Mouse (Mus musculus): Measurements from ENCODE around the gene Ccdc126. TPM values are rescaled to one million over a fixed set of nuclear protein-coding genes. Genes with fewer than 3 reads are reported as not detected.

The Ccdc126 gene
- 1 to 10 TPM; 3.2 to 3.6 TPM for total RNA-seq (2023)

DNA sequence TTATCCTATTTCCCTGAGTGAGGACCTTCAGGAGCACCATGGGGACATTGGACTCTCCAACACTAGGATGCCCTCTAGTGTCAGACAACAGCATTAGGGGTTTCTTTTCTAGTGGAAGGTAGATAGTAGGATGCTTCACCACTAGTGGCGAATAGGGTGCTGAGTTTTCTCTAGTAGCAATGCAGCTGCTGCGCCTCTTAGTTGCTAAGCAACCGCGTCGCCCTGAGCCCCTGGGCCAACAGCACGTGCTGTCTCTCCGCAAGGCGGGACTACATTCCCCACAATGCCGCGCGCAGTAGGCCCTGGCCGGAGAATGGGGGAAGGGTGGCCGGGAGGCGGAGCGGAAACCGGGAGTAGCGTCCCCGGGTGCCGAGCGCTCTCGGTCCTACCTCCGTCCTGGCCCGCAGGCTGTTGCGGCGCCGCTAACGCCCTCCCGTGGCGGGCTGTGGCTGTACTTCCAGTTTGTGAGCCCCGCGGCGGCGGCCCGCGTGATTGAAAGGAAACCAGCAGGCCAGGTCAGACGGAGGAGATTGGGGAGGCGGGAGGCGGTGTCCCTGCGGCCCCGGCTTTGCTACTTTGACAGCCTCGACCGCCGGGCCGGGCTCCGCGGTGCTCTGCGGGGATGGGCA lies at the start of gene Ccdc126:
Gene Ccdc126 (plus strand): TSS at position 309 of the 629 bp plus-strand sequence.

DNA sequence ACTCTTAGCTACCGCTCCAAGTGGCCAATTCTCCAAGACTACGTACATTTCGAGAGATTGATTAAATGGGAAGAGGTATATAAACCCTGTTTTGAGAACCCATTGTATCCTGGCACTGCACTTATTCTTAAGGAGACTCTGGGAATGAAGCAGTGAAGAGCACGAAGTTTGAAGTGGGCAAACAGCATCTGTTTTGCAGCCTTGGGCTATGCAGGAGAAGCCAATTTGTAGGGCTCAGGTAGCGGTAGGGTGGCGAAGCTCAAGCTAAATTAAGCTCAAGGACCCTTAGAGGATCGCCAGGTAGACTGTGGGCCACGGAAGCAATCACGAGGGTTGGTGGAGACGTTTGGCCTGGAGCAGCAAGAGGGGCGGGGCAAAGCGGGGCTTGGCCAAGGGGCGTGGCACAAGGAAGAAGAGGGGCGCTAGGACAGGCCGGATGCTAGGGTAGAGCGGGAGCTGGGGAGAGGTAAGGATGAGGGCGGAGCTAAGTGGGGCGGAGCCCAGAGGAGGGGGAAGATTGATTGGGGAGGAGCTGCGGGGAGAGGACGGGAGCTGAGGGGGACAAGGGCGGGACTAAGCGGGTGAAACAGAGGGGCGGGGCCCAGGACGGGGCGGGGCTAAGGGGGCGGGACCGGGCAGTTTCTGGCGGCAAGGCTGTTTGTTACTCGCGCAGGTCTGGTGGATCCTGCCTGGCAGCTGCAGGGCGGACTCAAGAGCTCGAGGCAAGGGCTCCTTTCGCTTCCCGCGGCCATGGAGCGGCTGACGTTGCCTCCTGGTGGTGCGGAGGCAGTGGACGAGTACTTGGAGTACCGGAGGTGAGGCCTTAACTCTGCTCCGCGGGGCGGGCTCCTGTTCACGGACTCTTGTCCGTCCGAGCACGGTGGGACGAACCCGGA lies 48.3 kb downstream of the Ccdc126 start, which contains the start of gene Fam221a:
Gene Fam221a (plus strand): TSS at position 581 of the 896 bp plus-strand sequence.

Other genes starting within 250 kb of the Ccdc126 start
- 10 to 100 TPM; 33.7 to 41.9 TPM for gene Malsu1, start 245.5 kb upstream of the Ccdc126 start, total RNA-seq (2023)
- gene Igf2bp3, start 104.3 kb upstream of the Ccdc126 start, total RNA-seq (2023): 1 to 10 TPM in 1 of 2 experiments, under 1 TPM in 1; 0.93 to 1.4 TPM
- 100 to 1,000 TPM; 200 to 236 TPM for gene Tra2a, start 55.2 kb upstream of the Ccdc126 start, total RNA-seq (2023)
- 1 to 10 TPM; 2.8 to 3.6 TPM for gene Fam221a, start 48.5 kb downstream of the Ccdc126 start, total RNA-seq (2023)
- gene Stk31, start 76.3 kb downstream of the Ccdc126 start, total RNA-seq (2023): not detected